Mouse (Mus musculus): ENCODE results near the gene Dxo.

DNA sequence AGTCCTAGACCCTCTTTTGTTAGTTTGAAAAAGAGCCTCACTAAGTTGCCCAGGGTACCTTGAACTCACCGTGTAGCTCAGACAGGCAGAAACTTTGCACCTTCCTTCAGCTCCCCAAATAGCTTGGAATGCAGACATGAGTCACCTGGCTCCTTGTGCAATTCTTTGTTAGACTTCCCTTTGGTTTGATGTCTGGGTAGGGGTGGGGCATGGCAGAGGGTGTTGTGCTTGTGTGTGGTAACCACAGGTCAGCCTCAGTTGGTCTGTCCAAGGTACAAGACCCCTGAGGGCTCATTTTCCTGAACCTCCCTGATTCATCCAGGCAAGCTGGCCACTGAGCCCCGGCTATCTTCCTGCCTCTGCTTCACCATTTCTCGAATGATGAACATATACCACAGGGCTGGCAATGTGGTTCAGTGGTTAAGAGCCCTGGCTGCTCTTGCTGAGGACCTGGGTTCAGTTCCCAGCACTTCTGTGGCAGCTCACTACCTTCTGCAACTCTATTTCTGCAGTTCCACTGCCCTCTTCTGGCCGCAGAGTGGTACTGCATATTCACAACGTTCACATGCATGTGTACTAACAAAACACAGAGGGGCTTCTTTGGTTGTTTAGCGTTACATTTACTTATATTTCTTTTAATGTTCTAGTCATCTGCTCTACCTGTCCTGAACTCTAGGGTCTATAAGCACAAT, 31.8 kb upstream of the Dxo start:
- peak; percentile 60 for TF ChIP-seq CTCF (IDR thresholded peaks at IDR 0.05; ENCODE audit: low read depth)
- no peak for TF ChIP-seq EP300 (optimal IDR thresholded peaks at IDR 0.05)

All from stomach, postnatal 0 days (tissue).